7 mouse cellular contexts compared by ENCODE assay signal in the genomic region with DNA sequence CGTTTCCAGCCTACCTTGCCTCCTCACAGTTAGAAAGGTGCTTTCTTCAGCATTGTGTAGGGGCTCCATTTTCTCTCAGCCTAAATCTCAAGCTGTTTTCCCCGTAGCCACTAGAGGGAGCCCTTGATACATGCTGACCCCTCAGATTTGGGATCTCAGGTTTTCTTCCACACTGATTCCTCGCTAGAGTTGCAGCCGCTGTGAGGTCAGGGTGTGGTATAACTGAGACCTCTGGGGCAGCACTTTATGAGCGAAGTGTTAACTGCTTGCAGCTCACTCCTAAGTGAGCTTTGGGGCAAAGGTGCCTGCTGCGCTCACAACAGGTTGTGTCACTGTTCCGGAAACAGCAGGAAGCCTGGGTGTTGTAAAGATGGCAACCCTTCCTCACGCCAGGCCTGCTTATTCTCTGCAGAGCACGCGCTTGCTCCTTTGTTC. TPM values are rescaled to one million over a fixed set of nuclear protein-coding genes. Genes with fewer than 3 reads are reported as not detected.
DNase-seq lines count a peak whose midpoint lies in the region; ATAC-seq and TF ChIP-seq lines count a peak whose summit lies in the region.

No protein-coding gene starts in this region.

- H3K27me3 ChIP-seq in intestine, embryonic 15.5 days (replicated peaks), result no peaks in the 10 kb centered on the region
- no peaks in the 10 kb centered on the region for H3K27me3 ChIP-seq in midbrain, embryonic 10.5 days (ENCODE audit: low read depth, poor library complexity, severe bottlenecking)

- no peaks in the 10 kb centered on the region for H3K9me3 ChIP-seq in intestine, embryonic 15.5 days
- no peaks in the 10 kb centered on the region for H3K9me3 ChIP-seq in midbrain, embryonic 10.5 days (replicated peaks)

- peaks cover 27% of the 10 kb centered on the region for H3K36me3 ChIP-seq in intestine, embryonic 15.5 days
- H3K36me3 ChIP-seq in midbrain, embryonic 10.5 days, result peaks cover 44% of the 10 kb centered on the region

- DNase-seq in adrenal gland, adult 2 months, result peak; percentile 71
- peak; percentile 66 for DNase-seq in gastrocnemius, postnatal 14 days
- peak; percentile 67 to 76 for DNase-seq in left cerebral cortex, postnatal 10 days (ENCODE audit: extremely low spot score in 1 of 2, low spot score in 2 of 2)
- peak; percentile 77 for DNase-seq in midbrain, embryonic 10.5 days (ENCODE audit: low spot score)
- DNase-seq in right cerebral cortex, postnatal 36 days (ENCODE audit: low spot score in 2 of 2), result peak; percentile 40 to 68

- no peak overlapping the region for H3K4me3 ChIP-seq in cortical plate, adult 2 months (ENCODE audit: insufficient read depth, low read length)
- no peak overlapping the region for H3K4me3 ChIP-seq in intestine, embryonic 15.5 days (replicated peaks)
- no peak overlapping the region for H3K4me3 ChIP-seq in midbrain, embryonic 10.5 days

- ATAC-seq in intestine, embryonic 15.5 days, result peak; percentile 74

- H3K27ac ChIP-seq in cortical plate, adult 2 months (ENCODE audit: insufficient read depth, low read length), result no peak overlapping the region
- no peak overlapping the region for H3K27ac ChIP-seq in intestine, embryonic 15.5 days
- H3K27ac ChIP-seq in midbrain, embryonic 10.5 days (replicated peaks), result peak overlapping the region; percentile 52; the same call in 1 of the 2 replicates

- H3K4me2 ChIP-seq in intestine, embryonic 15.5 days (replicated peaks), result no peak overlapping the region

- TF ChIP-seq CTCF in cortical plate, adult 2 months (IDR thresholded peaks at IDR 0.05; ENCODE audit: extremely low read depth, insufficient read depth, low read length), result peak; percentile 92

- no peak for TF ChIP-seq POLR2A in cortical plate, adult 2 months (IDR thresholded peaks at IDR 0.05; ENCODE audit: extremely low read depth, insufficient read depth, low read length)

- no peak overlapping the region for H3K9ac ChIP-seq in intestine, embryonic 15.5 days

- H3K4me1 ChIP-seq in cortical plate, adult 2 months (ENCODE audit: control insufficient read depth, insufficient read depth, low read length), result no peaks in the 10 kb centered on the region
- peaks cover 16% of the 10 kb centered on the region for H3K4me1 ChIP-seq in intestine, embryonic 15.5 days (replicated peaks)
- H3K4me1 ChIP-seq in midbrain, embryonic 10.5 days, result peaks cover 32% of the 10 kb centered on the region

- intact Hi-C loops in gastrocnemius, postnatal 14 days (cut with DNase I; ENCODE audit: low total_unique reads), result loop anchor here (10.0 kb wide), 1 partner anchor 266 kb away; no protein-coding TSS in a partner anchor
- intact Hi-C loops in left cerebral cortex, postnatal 10 days (cut with DNase I), result loop anchor here (2.0 to 10.0 kb wide), 3 partner anchors 114 to 278 kb away; no protein-coding TSS in a partner anchor

- 41% methylated on average over 10 of the region's 10 CpGs for WGBS in intestine, embryonic 15.5 days
- WGBS in midbrain, embryonic 10.5 days, result 44% methylated on average over 10 of the region's 10 CpGs

RNA-seq across cellular contexts. Expression of a gene that starts 28.3 kb away (rescaled TPM):
- 1 to 10 TPM; 1.2 to 2.0 TPM for total RNA-seq in adrenal gland, adult 2 months (2021)
- 0.49 and 1.0 TPM in 2 replicates for polyA plus RNA-seq in adrenal gland, adult 2 months (2012; rRNA removed)
- 2.8 and 3.1 TPM in 2 replicates for polyA plus RNA-seq in cortical plate, adult 2 months (2012; rRNA removed)
- 10 to 100 TPM; 61.5 to 72.2 TPM for total RNA-seq in gastrocnemius, postnatal 14 days (2021)
- 0.77 and 0.80 TPM in 2 replicates for polyA plus RNA-seq in intestine, embryonic 15.5 days (2015; fragmentation: Nextera tagmentation; extraction: Ambion mirVana)
- total RNA-seq in left cerebral cortex, postnatal 10 days (2021), result 1 to 10 TPM; 1.9 to 2.4 TPM
- polyA plus RNA-seq in midbrain, embryonic 10.5 days (2016; fragmentation: Nextera tagmentation; extraction: Ambion mirVana), result 0.52 and 0.75 TPM in 2 replicates

RNA-seq across cellular contexts. Expression of a gene that starts 48.6 kb away (rescaled TPM):
- total RNA-seq in adrenal gland, adult 2 months (2021), result 10 to 100 TPM; 28.8 to 32.0 TPM
- polyA plus RNA-seq in adrenal gland, adult 2 months (2012; rRNA removed), result 2.2 and 2.5 TPM in 2 replicates
- polyA plus RNA-seq in cortical plate, adult 2 months (2012; rRNA removed), result 21.6 and 23.1 TPM in 2 replicates
- total RNA-seq in gastrocnemius, postnatal 14 days (2021), result 10 to 100 TPM; 15.6 to 17.5 TPM
- 57.0 and 63.2 TPM in 2 replicates for polyA plus RNA-seq in intestine, embryonic 15.5 days (2015; fragmentation: Nextera tagmentation; extraction: Ambion mirVana)
- 10 to 100 TPM; 33.9 to 36.3 TPM for total RNA-seq in left cerebral cortex, postnatal 10 days (2021)
- polyA plus RNA-seq in midbrain, embryonic 10.5 days (2016; fragmentation: Nextera tagmentation; extraction: Ambion mirVana), result 74.3 and 76.9 TPM in 2 replicates

RNA-seq across cellular contexts. Expression of a gene that starts 60.0 kb away (rescaled TPM):
- 10 to 100 TPM; 72.7 to 98.1 TPM for total RNA-seq in adrenal gland, adult 2 months (2021)
- 72.0 and 89.9 TPM in 2 replicates for polyA plus RNA-seq in adrenal gland, adult 2 months (2012; rRNA removed)
- 24.4 and 26.5 TPM in 2 replicates for polyA plus RNA-seq in cortical plate, adult 2 months (2012; rRNA removed)
- total RNA-seq in gastrocnemius, postnatal 14 days (2021), result 10 to 100 TPM; 74.8 to 76.8 TPM
- polyA plus RNA-seq in intestine, embryonic 15.5 days (2015; fragmentation: Nextera tagmentation; extraction: Ambion mirVana), result 366 and 397 TPM in 2 replicates
- 10 to 100 TPM; 53.6 to 63.8 TPM for total RNA-seq in left cerebral cortex, postnatal 10 days (2021)
- 609 and 658 TPM in 2 replicates for polyA plus RNA-seq in midbrain, embryonic 10.5 days (2016; fragmentation: Nextera tagmentation; extraction: Ambion mirVana)
